Mouse (Mus musculus) right cerebral cortex, postnatal 10 days (tissue): ENCODE measurements around the gene Galnt15.

ENCODE experiments used
- DNase-seq, 2 experiments: peaks; one replicate each; pipeline ENCODE4 v3.0.0; 2021; ENCODE audit warnings: low spot score in 2 of 2

The Galnt15 gene

DNA sequence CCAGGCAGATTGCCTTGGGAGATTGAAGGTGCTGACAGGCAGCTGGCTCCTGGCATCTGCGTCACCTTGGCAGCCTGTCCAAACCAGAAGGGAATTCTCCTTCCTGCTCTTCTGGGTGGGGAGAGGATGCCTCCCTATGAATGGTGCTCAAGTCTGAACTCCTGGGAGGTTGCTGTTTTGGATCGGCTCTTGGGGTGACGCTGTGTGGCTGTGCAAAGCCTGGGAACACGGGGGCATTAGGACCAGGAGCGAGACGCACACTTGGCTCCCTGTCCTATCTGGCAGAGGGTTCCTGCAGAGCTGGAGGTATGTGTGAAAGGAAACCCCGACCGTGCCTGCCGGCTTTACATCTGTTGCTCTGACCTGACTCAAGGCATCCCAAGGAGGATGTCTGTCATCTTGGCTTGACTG is at the start of gene Galnt15:
Gene Galnt15, plus strand, starts transcription at position 309 of the 411 bp plus-strand sequence.
- no peak for DNase-seq

- no peak for DNase-seq
These were observed 34.8 kb upstream of the Galnt15 start for GRCm38 (mm10) chr14:31994021-31994420.

DNA sequence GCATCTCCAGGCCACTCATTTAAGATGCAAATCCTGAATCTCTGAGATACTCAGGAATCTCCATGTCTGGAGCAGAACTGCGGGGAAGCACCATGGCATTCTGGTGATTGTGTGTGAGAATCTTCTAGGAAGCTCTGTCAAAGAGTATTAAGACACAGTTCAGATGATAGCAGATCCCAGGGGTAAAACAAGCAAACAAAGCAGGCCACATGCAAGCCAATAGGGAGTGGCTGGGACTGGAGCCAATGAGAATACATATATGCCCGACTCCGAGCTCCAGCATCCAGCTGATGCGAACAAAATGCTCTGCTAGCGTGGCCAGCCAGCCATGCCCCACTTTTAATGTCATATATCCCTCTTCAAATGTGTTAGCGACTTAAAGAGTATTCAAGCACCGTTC is 27.8 kb upstream of the Galnt15 start:
- DNase-seq = no peak

- DNase-seq = peak; percentile 68 to 86
These were observed 26.1 kb upstream of the Galnt15 start for GRCm38 (mm10) chr14:32002502-32003338.

GRCm38 (mm10) chr14:32003904-32004596 is 24.7 kb upstream of the Galnt15 start:
- no peak for DNase-seq

DNA sequence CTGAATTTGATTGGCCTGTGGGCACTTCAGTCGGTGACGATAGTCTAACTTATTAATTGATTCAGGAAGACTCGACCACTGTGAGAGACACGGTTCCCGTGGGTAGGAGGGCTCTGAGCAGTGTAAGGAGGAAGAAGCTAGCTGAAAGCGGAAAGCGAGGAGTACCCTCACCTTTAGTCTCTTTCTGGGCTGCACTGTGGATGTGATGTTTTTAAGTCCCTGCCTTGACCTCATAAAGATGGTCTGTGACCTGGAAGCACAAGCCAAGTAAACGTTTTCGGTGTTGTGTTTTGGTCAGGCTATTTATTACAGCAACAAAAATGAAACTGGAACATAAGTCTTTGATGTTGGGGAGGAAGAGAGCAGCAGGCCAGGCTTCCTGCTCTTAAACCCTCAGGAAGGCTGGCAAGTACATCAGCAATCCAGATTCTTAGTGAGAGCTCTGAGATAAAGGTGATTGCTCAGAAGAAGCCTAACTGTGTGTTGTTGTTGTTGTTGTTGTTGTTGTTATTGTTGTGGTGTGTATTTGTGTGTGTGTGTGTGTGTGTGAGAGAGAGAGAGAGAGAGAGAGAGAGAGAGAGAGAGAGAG is 23.0 kb upstream of the Galnt15 start:
- no peak for DNase-seq

DNA sequence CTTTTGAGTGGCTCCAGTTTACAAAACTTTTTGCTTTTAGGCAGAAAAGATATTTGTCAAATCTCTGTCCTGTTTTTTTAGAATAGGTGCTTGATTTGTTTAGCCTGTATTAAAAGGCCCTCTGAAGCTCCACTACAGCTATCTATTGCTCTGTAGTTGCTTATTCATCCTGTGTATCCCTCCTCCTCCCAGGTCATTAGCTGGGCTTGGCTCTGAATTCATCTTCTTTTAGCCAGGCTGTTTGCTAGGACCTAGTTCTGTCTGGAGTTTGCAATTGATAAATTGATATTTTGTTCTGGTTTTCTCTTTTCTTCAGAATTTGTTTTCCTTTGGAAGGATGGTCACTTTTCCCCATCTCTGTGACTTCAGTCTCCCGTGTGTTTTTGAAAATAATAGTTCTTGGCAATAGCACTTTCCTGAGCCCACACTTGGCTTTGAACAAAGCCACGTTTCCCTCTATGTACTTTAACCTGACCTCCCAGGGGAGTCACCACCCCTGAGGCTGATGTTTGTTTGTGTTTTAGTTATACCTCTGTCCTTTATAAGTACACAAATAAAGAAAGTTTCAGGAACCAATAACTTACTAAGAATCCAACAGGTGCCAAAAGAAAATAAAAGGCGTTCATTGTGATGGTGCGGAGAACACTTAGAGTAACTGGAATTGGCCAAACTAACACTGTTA is 21.0 kb upstream of the Galnt15 start:
- no peak for DNase-seq

GRCm38 (mm10) chr14:32009715-32010114 is 19.1 kb upstream of the Galnt15 start:
- DNase-seq = no peak

GRCm38 (mm10) chr14:32011547-32012304 is 17.1 kb upstream of the Galnt15 start:
- DNase-seq = no peak

GRCm38 (mm10) chr14:32015131-32015770 is 13.5 kb upstream of the Galnt15 start:
- DNase-seq = no peak

DNA sequence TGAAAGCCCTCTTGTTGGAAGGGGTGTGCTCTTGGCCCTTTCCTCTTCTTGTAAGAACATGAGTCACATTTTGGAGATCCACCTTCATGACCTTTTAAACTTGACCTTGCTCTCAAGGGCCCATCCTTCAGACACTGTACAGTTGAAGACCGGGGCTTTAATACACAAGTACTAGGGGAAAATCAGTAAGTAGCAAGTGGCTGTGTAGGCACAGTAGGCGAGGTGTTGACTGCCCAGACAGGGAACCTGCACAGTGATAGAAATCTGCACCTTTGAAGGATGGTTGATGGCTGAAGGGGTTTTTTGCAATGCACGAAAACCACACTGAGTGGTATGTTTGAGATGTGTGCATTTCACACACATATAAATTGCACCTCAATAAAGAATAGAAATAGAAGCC is 12.3 kb upstream of the Galnt15 start:
- no peak for DNase-seq

DNA sequence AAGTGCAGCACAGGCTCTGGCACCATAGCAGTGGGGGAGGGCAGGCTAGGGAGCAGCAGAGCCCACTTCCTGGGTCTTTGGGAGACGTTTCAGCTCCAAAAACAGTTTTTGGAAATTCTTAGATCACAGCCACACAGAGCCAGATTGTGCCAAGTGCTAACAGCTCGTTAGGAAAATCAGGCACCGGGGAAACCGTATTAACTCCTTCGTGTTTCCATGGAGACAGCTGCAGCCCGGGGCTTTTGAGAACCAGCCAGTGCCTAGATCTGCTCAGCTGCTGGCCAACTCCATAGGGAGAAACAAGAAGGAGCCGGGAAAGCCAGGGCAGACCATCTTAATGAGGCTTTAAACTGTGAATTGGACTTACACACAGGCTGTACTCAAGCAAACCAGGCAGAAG is 11.9 kb upstream of the Galnt15 start:
- peak; percentile 90 to 95 for DNase-seq

GRCm38 (mm10) chr14:32017448-32017847 is 11.3 kb upstream of the Galnt15 start:
- no peak for DNase-seq

DNA sequence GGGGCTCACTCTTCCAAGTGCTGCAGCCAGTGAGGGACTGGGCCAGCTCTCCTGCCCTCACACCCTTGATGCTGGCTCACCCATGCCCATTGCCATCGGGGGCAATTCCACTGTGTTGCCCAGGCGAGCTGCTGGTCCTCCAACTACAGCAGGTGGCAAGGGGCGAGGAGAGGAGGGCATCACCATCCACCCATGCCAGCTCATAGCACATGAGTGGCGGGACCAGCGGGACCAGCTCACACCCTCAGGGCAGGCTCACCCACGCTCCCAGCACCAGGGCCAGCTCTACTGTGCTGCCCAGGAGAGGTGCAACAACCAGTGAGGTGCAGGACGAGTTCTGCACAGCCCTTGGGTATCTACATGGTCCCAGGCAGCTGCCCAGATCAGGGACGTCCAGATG is 9.7 kb upstream of the Galnt15 start:
- no peak for DNase-seq

GRCm38 (mm10) chr14:32021967-32022366 is 6.8 kb upstream of the Galnt15 start:
- peak in 1 of 2 experiments; percentile 63 for DNase-seq

GRCm38 (mm10) chr14:32022450-32022849 is 6.3 kb upstream of the Galnt15 start:
- DNase-seq = no peak

GRCm38 (mm10) chr14:32023891-32024290 is 4.9 kb upstream of the Galnt15 start:
- DNase-seq = no peak

GRCm38 (mm10) chr14:32027218-32027617 is 1.6 kb upstream of the Galnt15 start:
- no peak for DNase-seq

- DNase-seq = no peak
These were observed 713 bp downstream of the Galnt15 start for GRCm38 (mm10) chr14:32029411-32029992.

- DNase-seq = no peak
These were observed 1.3 kb downstream of the Galnt15 start for GRCm38 (mm10) chr14:32030073-32030472.
